Mouse (Mus musculus) kidney, adult 2 months (tissue): ENCODE measurements around the gene Atp5d.

Experiments
- CTCF ChIP-seq: fragments of 200-500 bp; conservative IDR thresholded peaks from 2 replicates; pipeline ENCODE4 v1.5.1; 2011; ENCODE audit warnings: low read depth, mild to moderate bottlenecking, control low read depth, low read length, moderate library complexity, mixed read lengths; ENCODE audit not compliant: insufficient read depth, insufficient read length
- POLR2A ChIP-seq: fragments of 200-500 bp; IDR thresholded peaks from one replicate; pipeline ENCODE4 v1.6.1; 2011; ENCODE audit warnings: low read depth, low read length, control low read depth

DNA sequence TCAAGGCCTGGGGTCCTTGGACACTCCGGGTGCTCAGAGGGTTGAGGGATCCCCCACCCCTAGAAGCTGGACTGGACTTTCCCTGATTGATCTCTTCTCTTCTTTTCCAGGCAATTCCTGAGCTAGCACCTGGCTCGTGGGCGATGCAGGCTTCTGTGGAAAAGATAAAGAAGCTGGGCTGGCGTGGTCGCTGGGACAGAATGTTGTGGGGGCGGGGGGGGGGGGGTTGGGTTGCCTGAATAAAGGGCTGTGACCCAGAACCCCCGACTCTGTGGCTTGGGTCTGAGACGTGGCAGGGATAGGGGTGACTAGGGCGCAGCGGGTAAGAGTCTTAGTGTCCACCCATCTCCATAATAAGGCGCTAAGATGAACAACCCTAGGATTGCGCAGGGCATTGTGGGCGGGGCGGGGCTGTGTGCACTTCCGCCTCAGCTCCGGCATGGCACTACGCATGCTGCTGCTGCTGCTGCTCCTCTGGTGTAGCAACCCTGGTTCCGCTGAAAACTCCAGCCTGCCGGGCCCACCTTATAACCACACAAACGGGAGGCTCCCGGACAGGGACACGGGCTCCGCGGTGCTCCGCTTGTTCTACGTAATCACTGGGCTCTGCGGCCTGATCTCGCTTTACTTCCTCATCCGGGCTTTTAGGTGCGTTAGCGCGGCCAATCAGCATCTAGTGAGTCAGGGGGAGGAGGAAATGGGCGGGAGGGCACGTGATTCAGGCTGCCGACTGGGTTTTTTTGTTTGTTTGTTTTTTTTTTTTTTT, 34.3 kb downstream of the Atp5d start, which contains the start of gene 1600002K03Rik:
- TF ChIP-seq POLR2A (peak; percentile 88), CTCF (no peak)
